Mouse (Mus musculus): ENCODE data around the gene Zfp777. TPM values are rescaled to one million over a fixed set of nuclear protein-coding genes. Genes with fewer than 3 reads are reported as not detected.

The Zfp777 gene
- total and polyA plus RNA-seq, 2 experiments from 2014 or later = 14.2 to 46.5 TPM

GRCm38 (mm10) chr6:48081021-48081420 lies 32.3 kb upstream of the Zfp777 start:
- Histone ChIP-seq H3K27me3 (ENCODE audit: insufficient read depth, low read length) (no peaks in the 10 kb centered on the region), H3K9ac (no peak overlapping the region), H3K4me3 (ENCODE audit: low read depth, low read length) (no peak overlapping the region), H3K4me2 (ENCODE audit: low read depth) (no peak overlapping the region), H3K36me3 (ENCODE audit: insufficient read depth) (peaks cover 70% of the 10 kb centered on the region), H3K4me1 (ENCODE audit: insufficient read depth) (peaks cover 7% of the 10 kb centered on the region), H3K27ac (ENCODE audit: low read depth, low read length) (no peak overlapping the region), H3K9me3 (ENCODE audit: low read length) (no peaks in the 10 kb centered on the region)
- ATAC-seq (no peak), DNase-seq (no peak)
- WGBS = 97% methylated on average over 5 of the region's 5 CpGs
- TF ChIP-seq CTCF (IDR thresholded peaks at IDR 0.05; ENCODE audit: low read depth) = no peak

- Histone ChIP-seq H3K4me1 (ENCODE audit: insufficient read depth) (no peaks in the 10 kb centered on the region), H3K27ac (ENCODE audit: low read depth, low read length) (no peak overlapping the region), H3K9ac (no peak overlapping the region), H3K36me3 (ENCODE audit: insufficient read depth) (peaks cover 39% of the 10 kb centered on the region), H3K9me3 (ENCODE audit: low read length) (no peaks in the 10 kb centered on the region), H3K27me3 (ENCODE audit: insufficient read depth, low read length) (no peaks in the 10 kb centered on the region), H3K4me3 (ENCODE audit: low read depth, low read length) (no peak overlapping the region), H3K4me2 (ENCODE audit: low read depth) (no peak overlapping the region)
- ATAC-seq (no peak), DNase-seq (no peak)
- WGBS = 81% methylated on average over 5 of the region's 5 CpGs
- TF ChIP-seq CTCF (IDR thresholded peaks at IDR 0.05; ENCODE audit: low read depth) = no peak
Measured at GRCm38 (mm10) chr6:48073316-48073715, 24.6 kb upstream of the Zfp777 start.

GRCm38 (mm10) chr6:48067492-48067891 lies 18.8 kb upstream of the Zfp777 start:
- Histone ChIP-seq H3K4me3 (ENCODE audit: low read depth, low read length) (no peak overlapping the region), H3K36me3 (ENCODE audit: insufficient read depth) (peaks cover 53% of the 10 kb centered on the region), H3K9ac (no peak overlapping the region), H3K4me1 (ENCODE audit: insufficient read depth) (no peaks in the 10 kb centered on the region), H3K27me3 (ENCODE audit: insufficient read depth, low read length) (no peaks in the 10 kb centered on the region), H3K9me3 (ENCODE audit: low read length) (no peaks in the 10 kb centered on the region), H3K27ac (ENCODE audit: low read depth, low read length) (no peak overlapping the region), H3K4me2 (ENCODE audit: low read depth) (no peak overlapping the region)
- DNase-seq (no peak), ATAC-seq (no peak)
- TF ChIP-seq CTCF (IDR thresholded peaks at IDR 0.05; ENCODE audit: low read depth) = no peak
- WGBS = 96% methylated on average over 3 of the region's 3 CpGs

- no peaks in the 10 kb centered on the region for H3K4me1 ChIP-seq (ENCODE audit: insufficient read depth)
- no peak overlapping the region for H3K9ac ChIP-seq
- ATAC-seq = no peak
- H3K9me3 ChIP-seq (ENCODE audit: low read length) = no peaks in the 10 kb centered on the region
- no peaks in the 10 kb centered on the region for H3K27me3 ChIP-seq (ENCODE audit: insufficient read depth, low read length)
- 94% methylated on average over 6 of the region's 6 CpGs for WGBS
- no peak for TF ChIP-seq CTCF (IDR thresholded peaks at IDR 0.05; ENCODE audit: low read depth)
- no peak overlapping the region for H3K27ac ChIP-seq (ENCODE audit: low read depth, low read length)
- no peak overlapping the region for H3K4me3 ChIP-seq (ENCODE audit: low read depth, low read length)
- H3K4me2 ChIP-seq (ENCODE audit: low read depth) = no peak overlapping the region
- no peak for DNase-seq
- H3K36me3 ChIP-seq (ENCODE audit: insufficient read depth) = peaks cover 54% of the 10 kb centered on the region
Measured at GRCm38 (mm10) chr6:48065587-48066075, 16.9 kb upstream of the Zfp777 start.

GRCm38 (mm10) chr6:48064451-48064850 lies 15.7 kb upstream of the Zfp777 start:
- ATAC-seq = no peak
- peaks cover 54% of the 10 kb centered on the region for H3K36me3 ChIP-seq (ENCODE audit: insufficient read depth)
- WGBS = 90% methylated on average over 14 of the region's 14 CpGs

GRCm38 (mm10) chr6:48063940-48064339 lies 15.2 kb upstream of the Zfp777 start:
- no peak for DNase-seq
- H3K9me3 ChIP-seq (ENCODE audit: low read length) = no peaks in the 10 kb centered on the region
- no peak overlapping the region for H3K27ac ChIP-seq (ENCODE audit: low read depth, low read length)
- 97% methylated on average over 28 of the region's 28 CpGs for WGBS
- peaks cover 52% of the 10 kb centered on the region for H3K36me3 ChIP-seq (ENCODE audit: insufficient read depth)
- no peaks in the 10 kb centered on the region for H3K4me1 ChIP-seq (ENCODE audit: insufficient read depth)
- no peaks in the 10 kb centered on the region for H3K27me3 ChIP-seq (ENCODE audit: insufficient read depth, low read length)
- no peak for ATAC-seq
- TF ChIP-seq CTCF (IDR thresholded peaks at IDR 0.05; ENCODE audit: low read depth) = no peak
- no peak overlapping the region for H3K9ac ChIP-seq
- no peak overlapping the region for H3K4me3 ChIP-seq (ENCODE audit: low read depth, low read length)
- H3K4me2 ChIP-seq (ENCODE audit: low read depth) = no peak overlapping the region

More at GRCm38 (mm10) chr6:48064451-48064850, 15.7 kb upstream of the Zfp777 start:
- H3K9me3 ChIP-seq (ENCODE audit: low read length) = no peaks in the 10 kb centered on the region
- H3K9ac ChIP-seq = no peak overlapping the region
- H3K27me3 ChIP-seq (ENCODE audit: insufficient read depth, low read length) = no peaks in the 10 kb centered on the region
- H3K4me2 ChIP-seq (ENCODE audit: low read depth) = no peak overlapping the region
- H3K4me1 ChIP-seq (ENCODE audit: insufficient read depth) = no peaks in the 10 kb centered on the region
- H3K4me3 ChIP-seq (ENCODE audit: low read depth, low read length) = no peak overlapping the region
- no peak for DNase-seq
- no peak overlapping the region for H3K27ac ChIP-seq (ENCODE audit: low read depth, low read length)
- TF ChIP-seq CTCF (IDR thresholded peaks at IDR 0.05; ENCODE audit: low read depth) = no peak

GRCm38 (mm10) chr6:48060895-48061294 lies 12.2 kb upstream of the Zfp777 start:
- ATAC-seq = no peak
- Histone ChIP-seq H3K4me3 (ENCODE audit: low read depth, low read length) (no peak overlapping the region), H3K36me3 (ENCODE audit: insufficient read depth) (peaks cover 29% of the 10 kb centered on the region), H3K9ac (no peak overlapping the region), H3K27me3 (ENCODE audit: insufficient read depth, low read length) (no peaks in the 10 kb centered on the region), H3K27ac (ENCODE audit: low read depth, low read length) (no peak overlapping the region), H3K9me3 (ENCODE audit: low read length) (no peaks in the 10 kb centered on the region), H3K4me2 (ENCODE audit: low read depth) (no peak overlapping the region), H3K4me1 (ENCODE audit: insufficient read depth) (no peaks in the 10 kb centered on the region)
- 89% methylated on average over 1 of the region's 1 CpGs for WGBS
- no peak for TF ChIP-seq CTCF (IDR thresholded peaks at IDR 0.05; ENCODE audit: low read depth)
- DNase-seq = no peak

Measured in forebrain, postnatal 0 days (tissue).